Mouse (Mus musculus): ENCODE data around the gene Mrps30. TPM values are rescaled to one million over a fixed set of nuclear protein-coding genes. Genes with fewer than 3 reads are reported as not detected.

Gene Mrps30
- polyA plus RNA-seq (2014; fragmentation: Nextera tagmentation; extraction: Ambion mirVana), result 27.2 TPM in 2 replicates

DNA sequence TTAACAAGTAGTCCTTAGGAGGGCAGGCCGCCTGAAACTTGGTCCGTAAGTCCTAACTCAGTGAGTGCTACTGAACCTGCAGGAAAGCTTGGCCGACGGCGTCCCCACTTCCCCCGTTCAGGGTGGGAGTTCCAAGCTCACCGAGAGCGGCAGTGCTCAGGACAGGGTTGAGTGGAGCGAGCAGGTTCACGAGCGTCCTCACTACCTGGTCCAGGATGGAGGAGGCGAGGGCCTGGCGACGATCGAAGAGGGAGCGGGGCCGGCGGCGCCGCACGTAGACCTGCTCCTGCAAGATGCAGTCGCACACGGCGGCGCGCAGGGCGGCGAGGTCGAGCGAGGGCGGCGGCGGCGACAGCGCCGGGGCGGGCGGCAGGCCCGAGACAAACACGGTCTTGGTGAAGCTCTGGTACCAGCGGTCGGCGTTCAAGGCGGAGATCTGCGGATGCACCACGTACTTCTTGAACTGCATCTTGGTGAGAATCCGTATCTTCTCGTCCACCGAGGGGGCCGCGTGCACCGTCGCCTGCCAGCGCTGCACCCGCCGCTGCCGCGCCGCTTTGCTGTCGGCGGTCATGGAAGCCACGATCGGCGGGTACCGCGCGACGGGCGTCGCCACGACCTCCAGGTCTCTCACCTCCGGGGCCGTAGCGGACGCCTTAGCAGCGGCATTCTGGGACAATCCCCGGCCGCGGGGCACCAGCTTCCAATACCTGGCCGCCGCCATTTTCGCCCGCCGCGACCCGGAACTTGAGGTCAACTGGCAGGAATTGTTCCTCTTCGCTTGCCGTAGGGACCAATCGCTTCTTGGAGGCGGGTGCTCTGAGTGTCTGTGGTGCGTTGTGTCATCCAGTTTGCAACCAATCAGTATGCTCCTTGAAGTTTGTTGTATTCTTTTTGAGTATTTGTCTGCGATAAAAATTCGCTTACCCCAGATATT lies at the start of gene Mrps30, which contains the start of gene B430218F22Rik:
Gene Mrps30, minus strand, starts transcription at position 742 of the 937 bp plus-strand sequence.
Gene B430218F22Rik, plus strand, starts transcription at position 120 of the 937 bp plus-strand sequence.
- peak; percentile 99 for DNase-seq
- no peaks in the 10 kb centered on the region for H3K27me3 ChIP-seq (ENCODE audit: control insufficient read depth, insufficient read depth, low read length)
- under 1% methylated on average over 93 of the region's 93 CpGs for WGBS
- peak within 1 kb of the TSS; percentile 82 for H3K27ac ChIP-seq (replicated peaks; ENCODE audit: low read depth, low read length)
- H3K9ac ChIP-seq (replicated peaks; ENCODE audit: low read length), result peak within 1 kb of the TSS; percentile 84
- no peaks in the 10 kb centered on the region for H3K9me3 ChIP-seq (ENCODE audit: control insufficient read depth, low read length)
- H3K4me2 ChIP-seq (ENCODE audit: low read length), result peak within 1 kb of the TSS; percentile 82
- H3K36me3 ChIP-seq (ENCODE audit: control insufficient read depth, insufficient read depth, low read length), result peaks cover 31% of the 10 kb centered on the region
- peak; percentile 98 for ATAC-seq (ENCODE audit: low FRiP score, low TSS enrichment)
- peak within 1 kb of the TSS; percentile 85 for H3K4me3 ChIP-seq (replicated peaks; ENCODE audit: low read depth, low read length)
- peaks cover 8% of the 10 kb centered on the region for H3K4me1 ChIP-seq (ENCODE audit: control insufficient read depth, insufficient read depth, low read length)

DNA sequence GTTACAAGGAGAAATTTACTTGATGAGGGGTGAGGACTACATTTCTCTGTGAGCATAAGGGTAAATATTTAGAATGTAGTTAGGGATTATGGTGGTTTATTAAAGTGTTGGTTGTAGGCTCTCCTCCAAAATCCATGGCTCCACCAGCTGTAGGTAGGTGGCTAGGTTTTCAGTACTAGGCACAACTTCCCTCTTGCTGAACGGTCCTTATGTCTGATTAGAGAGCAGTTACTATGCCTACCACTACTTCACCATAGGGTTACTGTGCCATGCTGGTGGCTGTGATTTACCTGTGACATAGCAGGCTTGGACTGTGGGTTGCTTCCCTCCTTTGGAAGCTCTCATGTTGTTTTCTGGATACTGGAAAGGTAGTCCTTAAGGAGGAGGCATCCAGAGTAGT lies 33.8 kb upstream of the Mrps30 start:
- H3K36me3 ChIP-seq (ENCODE audit: control insufficient read depth, insufficient read depth, low read length), result no peaks in the 10 kb centered on the region

DNA sequence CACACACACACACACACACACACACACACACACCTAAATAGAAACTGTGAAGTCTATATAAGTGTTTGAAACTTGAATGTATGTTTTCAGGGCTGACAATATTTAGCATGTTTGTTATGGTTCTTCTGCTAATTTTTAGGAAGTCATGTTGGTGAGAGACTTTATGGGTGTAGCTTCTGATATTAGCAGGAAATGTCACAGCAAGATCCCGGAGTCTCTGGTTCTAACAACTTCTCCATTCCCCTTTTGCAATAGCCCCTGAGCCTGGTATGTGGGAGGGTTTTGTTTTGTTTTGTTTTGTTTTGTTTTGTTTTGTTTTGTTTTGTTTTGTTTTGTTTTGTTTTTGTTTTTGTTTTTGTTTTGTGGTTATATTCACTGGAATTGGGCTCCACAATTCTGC lies 33.4 kb upstream of the Mrps30 start:
- H3K9me3 ChIP-seq (ENCODE audit: control insufficient read depth, low read length), result no peaks in the 10 kb centered on the region
- DNase-seq, result no peak
- H3K9ac ChIP-seq (replicated peaks; ENCODE audit: low read length), result no peak overlapping the region
- no peak for ATAC-seq (ENCODE audit: low FRiP score, low TSS enrichment)
- no peak overlapping the region for H3K27ac ChIP-seq (replicated peaks; ENCODE audit: low read depth, low read length)
- H3K4me1 ChIP-seq (ENCODE audit: control insufficient read depth, insufficient read depth, low read length), result no peaks in the 10 kb centered on the region
- WGBS, result 97% methylated on average over 1 of the region's 1 CpGs
- no peak overlapping the region for H3K4me2 ChIP-seq (ENCODE audit: low read length)
- no peaks in the 10 kb centered on the region for H3K36me3 ChIP-seq (ENCODE audit: control insufficient read depth, insufficient read depth, low read length)
- H3K4me3 ChIP-seq (replicated peaks; ENCODE audit: low read depth, low read length), result no peak overlapping the region
- no peaks in the 10 kb centered on the region for H3K27me3 ChIP-seq (ENCODE audit: control insufficient read depth, insufficient read depth, low read length)

More for the DNA sequence above, 33.8 kb upstream of the Mrps30 start:
- H3K9ac ChIP-seq (replicated peaks; ENCODE audit: low read length), result no peak overlapping the region
- H3K9me3 ChIP-seq (ENCODE audit: control insufficient read depth, low read length), result no peaks in the 10 kb centered on the region
- no peak overlapping the region for H3K4me3 ChIP-seq (replicated peaks; ENCODE audit: low read depth, low read length)
- H3K4me2 ChIP-seq (ENCODE audit: low read length), result no peak overlapping the region
- no peaks in the 10 kb centered on the region for H3K27me3 ChIP-seq (ENCODE audit: control insufficient read depth, insufficient read depth, low read length)
- no peak for ATAC-seq (ENCODE audit: low FRiP score, low TSS enrichment)
- no peaks in the 10 kb centered on the region for H3K4me1 ChIP-seq (ENCODE audit: control insufficient read depth, insufficient read depth, low read length)
- DNase-seq, result no peak
- no peak overlapping the region for H3K27ac ChIP-seq (replicated peaks; ENCODE audit: low read depth, low read length)
- 82% methylated on average over 1 of the region's 1 CpGs for WGBS

DNA sequence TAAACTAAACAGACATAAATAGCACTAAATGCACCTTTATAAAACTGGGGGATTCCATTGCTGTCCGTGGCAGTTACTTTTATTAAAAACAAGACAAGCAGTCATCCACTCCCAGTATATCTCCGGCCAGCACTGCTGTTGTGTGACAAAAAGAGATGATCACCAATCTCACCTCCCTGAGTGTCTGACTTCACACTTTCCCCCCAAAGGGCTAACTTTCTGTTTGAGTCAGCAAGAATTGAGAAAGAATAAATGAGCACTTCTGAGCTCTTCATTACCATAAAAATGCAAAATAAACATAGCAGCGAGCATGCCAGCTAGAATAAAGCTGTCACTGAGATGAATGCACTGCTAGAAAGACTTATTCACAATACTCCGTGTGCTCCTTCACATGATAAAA lies 31.1 kb upstream of the Mrps30 start:
- Histone ChIP-seq H3K27me3 (ENCODE audit: control insufficient read depth, insufficient read depth, low read length) (no peaks in the 10 kb centered on the region), H3K4me3 (replicated peaks; ENCODE audit: low read depth, low read length) (no peak overlapping the region), H3K4me2 (ENCODE audit: low read length) (no peak overlapping the region), H3K27ac (replicated peaks; ENCODE audit: low read depth, low read length) (no peak overlapping the region), H3K9me3 (ENCODE audit: control insufficient read depth, low read length) (no peaks in the 10 kb centered on the region), H3K4me1 (ENCODE audit: control insufficient read depth, insufficient read depth, low read length) (no peaks in the 10 kb centered on the region), H3K9ac (replicated peaks; ENCODE audit: low read length) (no peak overlapping the region), H3K36me3 (ENCODE audit: control insufficient read depth, insufficient read depth, low read length) (no peaks in the 10 kb centered on the region)
- WGBS, result 31% methylated on average over 4 of the region's 4 CpGs
- DNase-seq, result peak; percentile 21
- no peak for ATAC-seq (ENCODE audit: low FRiP score, low TSS enrichment)

DNA sequence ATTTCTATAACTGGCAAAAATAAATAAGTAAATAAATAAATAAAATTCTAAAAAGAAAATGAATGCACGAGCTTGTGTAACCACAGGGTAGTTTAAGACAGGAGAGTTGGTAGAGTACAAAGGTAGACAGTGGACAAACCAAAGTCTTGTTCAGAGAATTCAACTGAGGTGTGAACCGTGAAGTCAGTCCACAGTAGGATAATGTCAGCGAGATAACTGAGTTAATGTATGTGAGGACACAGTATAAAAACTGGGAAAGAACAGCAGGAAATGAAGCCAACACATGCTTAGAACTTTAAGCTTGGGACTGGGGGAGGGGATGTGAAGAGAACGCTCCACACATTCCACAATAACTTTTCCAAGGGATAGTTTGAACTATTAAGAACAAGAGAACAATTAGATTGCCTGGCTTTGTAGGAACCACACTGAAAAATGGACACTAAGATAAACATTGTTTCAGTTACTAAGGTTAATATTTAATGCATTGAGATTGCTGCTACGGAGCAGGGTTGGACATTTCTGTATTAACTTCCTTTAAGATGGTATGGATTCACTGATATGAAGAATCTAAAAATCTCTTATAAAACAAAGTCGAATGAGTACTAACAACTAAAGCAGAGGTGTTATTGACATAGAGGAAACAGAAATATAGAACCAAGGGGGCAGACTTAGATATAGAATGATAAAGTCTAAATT lies 24.4 kb upstream of the Mrps30 start:
- Histone ChIP-seq H3K36me3 (ENCODE audit: control insufficient read depth, insufficient read depth, low read length) (no peaks in the 10 kb centered on the region), H3K4me3 (replicated peaks; ENCODE audit: low read depth, low read length) (no peak overlapping the region), H3K4me1 (ENCODE audit: control insufficient read depth, insufficient read depth, low read length) (no peaks in the 10 kb centered on the region), H3K9me3 (ENCODE audit: control insufficient read depth, low read length) (no peaks in the 10 kb centered on the region), H3K27me3 (ENCODE audit: control insufficient read depth, insufficient read depth, low read length) (no peaks in the 10 kb centered on the region), H3K9ac (replicated peaks; ENCODE audit: low read length) (no peak overlapping the region), H3K27ac (replicated peaks; ENCODE audit: low read depth, low read length) (no peak overlapping the region), H3K4me2 (ENCODE audit: low read length) (no peak overlapping the region)
- WGBS, result 85% methylated on average over 6 of the region's 6 CpGs
- ATAC-seq (ENCODE audit: low FRiP score, low TSS enrichment) (no peak), DNase-seq (no peak)

DNA sequence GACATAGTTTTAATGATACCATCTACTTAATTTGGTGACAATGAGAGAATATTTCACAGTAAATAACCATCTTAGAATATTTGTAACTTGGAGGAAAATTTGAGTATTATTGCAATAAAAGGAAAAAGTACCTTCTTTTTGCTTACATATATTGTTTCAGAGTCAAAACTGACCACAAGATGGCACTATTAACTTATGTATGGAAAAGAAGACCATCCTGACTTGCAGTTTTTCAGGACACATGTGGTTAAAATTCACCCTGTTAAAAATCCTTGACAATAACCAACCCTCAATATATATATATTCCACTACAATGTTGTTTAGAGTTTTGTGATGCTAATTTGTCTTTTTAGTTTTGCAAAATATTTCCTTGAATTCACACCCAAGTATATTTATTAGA lies 16.5 kb upstream of the Mrps30 start:
- DNase-seq (peak; percentile 93), ATAC-seq (ENCODE audit: low FRiP score, low TSS enrichment) (no peak)
- Histone ChIP-seq H3K9me3 (ENCODE audit: control insufficient read depth, low read length) (no peaks in the 10 kb centered on the region), H3K27me3 (ENCODE audit: control insufficient read depth, insufficient read depth, low read length) (no peaks in the 10 kb centered on the region), H3K36me3 (ENCODE audit: control insufficient read depth, insufficient read depth, low read length) (no peaks in the 10 kb centered on the region), H3K4me2 (ENCODE audit: low read length) (no peak overlapping the region), H3K4me1 (ENCODE audit: control insufficient read depth, insufficient read depth, low read length) (no peaks in the 10 kb centered on the region), H3K4me3 (replicated peaks; ENCODE audit: low read depth, low read length) (no peak overlapping the region), H3K27ac (replicated peaks; ENCODE audit: low read depth, low read length) (no peak overlapping the region), H3K9ac (replicated peaks; ENCODE audit: low read length) (no peak overlapping the region)

DNA sequence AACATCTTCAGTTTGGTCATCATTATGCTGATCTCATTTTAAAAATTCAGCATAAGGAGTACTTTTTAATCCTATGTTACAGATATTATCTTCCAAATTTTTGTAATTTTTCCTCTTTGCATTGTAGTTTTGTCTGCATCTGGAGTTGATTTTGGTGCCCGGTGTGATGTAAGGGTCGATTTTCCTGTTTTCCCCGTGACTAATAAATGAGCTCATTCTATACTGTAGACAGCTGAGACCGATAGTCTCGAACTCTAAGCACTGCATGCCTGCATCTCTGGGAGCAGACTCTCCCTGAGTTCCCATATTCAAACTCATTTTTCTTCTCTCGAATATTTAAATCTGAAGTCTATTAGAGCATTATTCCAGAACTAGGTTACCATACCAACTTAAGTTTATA lies 13.3 kb upstream of the Mrps30 start:
- Histone ChIP-seq H3K9ac (replicated peaks; ENCODE audit: low read length) (no peak overlapping the region), H3K9me3 (ENCODE audit: control insufficient read depth, low read length) (no peaks in the 10 kb centered on the region), H3K36me3 (ENCODE audit: control insufficient read depth, insufficient read depth, low read length) (no peaks in the 10 kb centered on the region), H3K27me3 (ENCODE audit: control insufficient read depth, insufficient read depth, low read length) (no peaks in the 10 kb centered on the region), H3K4me2 (ENCODE audit: low read length) (no peak overlapping the region), H3K4me3 (replicated peaks; ENCODE audit: low read depth, low read length) (no peak overlapping the region), H3K27ac (replicated peaks; ENCODE audit: low read depth, low read length) (no peak overlapping the region), H3K4me1 (ENCODE audit: control insufficient read depth, insufficient read depth, low read length) (no peaks in the 10 kb centered on the region)
- ATAC-seq (ENCODE audit: low FRiP score, low TSS enrichment) (no peak), DNase-seq (no peak)
- WGBS, result 83% methylated on average over 6 of the region's 6 CpGs

DNA sequence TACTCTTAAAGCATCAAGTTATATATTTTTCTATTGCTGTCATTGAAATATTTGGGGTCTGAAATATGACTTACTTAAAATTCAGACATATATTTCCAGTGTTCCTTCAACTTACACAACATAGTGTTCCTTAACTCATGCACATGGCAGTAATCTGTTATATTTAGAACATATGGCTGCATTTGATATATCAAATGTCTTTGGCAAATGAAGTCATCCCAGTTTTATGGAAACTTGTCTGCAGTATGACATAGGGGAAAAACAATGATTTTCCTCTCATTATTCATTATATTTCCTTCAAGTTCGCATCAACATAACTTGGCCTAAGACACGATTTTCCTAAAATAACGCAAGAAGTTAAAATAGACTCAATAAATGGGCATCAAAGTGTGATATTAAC lies 8.8 kb upstream of the Mrps30 start:
- Histone ChIP-seq H3K27me3 (ENCODE audit: control insufficient read depth, insufficient read depth, low read length) (no peaks in the 10 kb centered on the region), H3K27ac (replicated peaks; ENCODE audit: low read depth, low read length) (no peak overlapping the region), H3K9me3 (ENCODE audit: control insufficient read depth, low read length) (no peaks in the 10 kb centered on the region), H3K36me3 (ENCODE audit: control insufficient read depth, insufficient read depth, low read length) (no peaks in the 10 kb centered on the region), H3K4me2 (ENCODE audit: low read length) (no peak overlapping the region), H3K4me1 (ENCODE audit: control insufficient read depth, insufficient read depth, low read length) (no peaks in the 10 kb centered on the region), H3K4me3 (replicated peaks; ENCODE audit: low read depth, low read length) (no peak overlapping the region), H3K9ac (replicated peaks; ENCODE audit: low read length) (no peak overlapping the region)
- no peak for ATAC-seq (ENCODE audit: low FRiP score, low TSS enrichment)
- WGBS, result 88% methylated on average over 3 of the region's 3 CpGs
- DNase-seq, result no peak
